Mouse (Mus musculus): ENCODE results near the gene Gper1.

DNA sequence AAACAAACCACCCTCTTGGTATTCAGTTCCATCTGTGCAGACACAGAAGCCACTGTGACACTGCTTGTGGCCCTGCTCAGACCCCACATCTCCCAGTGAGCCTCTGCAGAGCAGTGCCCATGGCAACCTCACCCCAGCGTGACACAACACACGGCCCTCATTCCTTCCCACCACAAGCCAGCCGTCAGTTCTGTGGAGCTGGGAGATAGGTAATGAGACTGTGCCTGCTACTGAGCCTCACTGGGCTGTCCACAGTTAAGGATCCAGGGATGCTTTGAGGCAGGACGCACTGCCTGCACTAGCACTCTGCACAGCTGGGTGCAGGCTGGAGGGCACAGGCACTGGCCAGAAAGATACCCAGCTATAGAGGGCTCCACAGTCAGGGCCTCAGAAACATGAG, 27.0 kb downstream of the Gper1 start:
- TF ChIP-seq CTCF (IDR thresholded peaks at IDR 0.05; ENCODE audit: control insufficient read depth, insufficient read depth, low read length): no peak
- no peak for TF ChIP-seq POLR2A (IDR thresholded peaks at IDR 0.05; ENCODE audit: borderline replicate concordance, control insufficient read depth, low read depth, low read length)
